Mouse (Mus musculus) heart, adult 2 months (tissue): ENCODE results near the gene Xntrpc. TPM values are rescaled to one million over a fixed set of nuclear protein-coding genes. Genes with fewer than 3 reads are reported as not detected.
A peak's percentile ranks its signal among the peaks of the same experiment; 100 is the strongest.

Source experiments
- DNase-seq, 2 experiments: peaks; one replicate each; pipeline ENCODE4 v3.0.0; 2021
- H3K27ac ChIP-seq: fragments of 200-600 bp; 2 replicates; pipeline ENCODE4 v1.8.1; 2022
- H3K27me3 ChIP-seq: fragments of 200-500 bp; 2 replicates; pipeline ENCODE4 v1.6.1; 2012; ENCODE audit warnings: mild to moderate bottlenecking, low read length, inconsistent platforms, mixed read lengths; ENCODE audit not compliant: control insufficient read depth, insufficient read depth
- H3K36me3 ChIP-seq: fragments of 200-500 bp; 2 replicates; pipeline ENCODE4 v1.6.1; 2012; ENCODE audit warnings: low read length, inconsistent platforms; ENCODE audit not compliant: control insufficient read depth, insufficient read depth
- H3K4me1 ChIP-seq: fragments of 200-500 bp; 2 replicates; pipeline ENCODE4 v1.6.1; 2011; ENCODE audit warnings: low read length; ENCODE audit not compliant: control insufficient read depth, insufficient read depth
- H3K4me3 ChIP-seq: fragments of 200-600 bp; 2 replicates; pipeline ENCODE4 v1.8.1; 2022
- H3K79me2 ChIP-seq: fragments of 200-500 bp; replicated peaks from 2 replicates; pipeline ENCODE4 v1.6.1; 2012; ENCODE audit warnings: mild to moderate bottlenecking, inconsistent platforms, low read length, moderate library complexity, mixed read lengths; ENCODE audit not compliant: control insufficient read depth, insufficient read depth
- H3K9ac ChIP-seq: fragments of 200-500 bp; 2 replicates; pipeline ENCODE4 v1.6.1; 2012; ENCODE audit warnings: low read depth, mild to moderate bottlenecking, control low read depth, inconsistent platforms, low read length, mixed read lengths
- CTCF ChIP-seq: fragments of 200-600 bp; IDR thresholded peaks from 2 replicates; pipeline ENCODE4 v1.8.1; 2022; ENCODE audit warnings: antibody characterized with exemption, mild to moderate bottlenecking, moderate library complexity
- EP300 ChIP-seq: fragments of 200-500 bp; IDR thresholded peaks from 2 replicates; pipeline ENCODE4 v1.6.1; 2011; ENCODE audit warnings: low read depth, low read length, control low read depth; ENCODE audit not compliant: insufficient read depth
- POLR2A ChIP-seq: fragments of 200-500 bp; IDR thresholded peaks from 2 replicates; pipeline ENCODE4 v1.6.1; 2011; ENCODE audit warnings: mild to moderate bottlenecking, low read depth, low read length, control low read depth; ENCODE audit not compliant: insufficient read depth
- WGBS: fragments of 180-500 bp; shearing (Covaris S2); methylation state at CpG from one replicate; pipeline ENCODE4 v1.1.7; 2018; 5-methylcytosine and 5-hydroxymethylcytosine counted together
- intact Hi-C: fragments of 180-260 bp; cut with DNase I; formaldehyde crosslinking; loops from one replicate; pipeline ENCODE4 v1.15.1; 2025
- polyA plus RNA-seq: library from polyadenylated mRNA; depleted of rRNA; stranded (reverse); fragments of >200 nt; gene quantifications from 2 replicates; pipeline ENCODE4 v1.2.3, GENCODE M21; 2012
- total RNA-seq, 2 experiments: library from RNA; stranded (reverse); gene quantifications; 2 replicates each; pipeline ENCODE4 v1.2.3; 2021

Gene Xntrpc
- total and polyA plus RNA-seq, 3 experiments = 0.81 to 1.2 (median 0.98) TPM

DNA sequence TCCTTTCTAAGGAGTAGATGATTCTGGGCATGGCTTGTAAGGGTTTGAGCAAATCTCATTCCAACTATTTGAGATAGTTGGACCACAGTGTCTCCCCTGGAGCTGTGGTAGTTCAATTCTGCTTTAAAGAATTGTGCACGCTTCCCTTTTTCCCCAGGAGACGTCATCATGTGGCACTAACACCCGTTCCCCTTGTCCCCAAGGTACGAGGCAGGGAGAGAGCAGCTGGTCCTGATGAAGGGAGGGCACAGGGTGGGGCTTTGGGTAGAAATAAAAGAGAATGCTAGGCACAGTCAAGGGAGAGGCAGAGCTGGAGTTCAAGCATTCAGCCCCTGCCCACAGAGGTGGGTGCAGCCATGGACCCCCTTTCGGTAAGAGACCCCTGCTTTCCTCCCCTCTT, 17.3 kb downstream of the Xntrpc start, which contains the start of gene Trpc2:
Trpc2 (plus strand) TSS at position 301 of the 400 bp plus-strand sequence.
- intact Hi-C loops = no loop called here
- Histone ChIP-seq H3K79me2 (no peaks in the 10 kb centered on the region), H3K4me1 (no peaks in the 10 kb centered on the region), H3K4me3 (no peak within 1 kb of the TSS), H3K27me3 (no peaks in the 10 kb centered on the region), H3K27ac (no peak within 1 kb of the TSS), H3K36me3 (no peaks in the 10 kb centered on the region), H3K9ac (no peak within 1 kb of the TSS)
- 70% methylated on average over 5 of the region's 5 CpGs for WGBS
- no peak for TF ChIP-seq EP300
- no peak for TF ChIP-seq CTCF
- TF ChIP-seq POLR2A = no peak
- no peak for DNase-seq

DNA sequence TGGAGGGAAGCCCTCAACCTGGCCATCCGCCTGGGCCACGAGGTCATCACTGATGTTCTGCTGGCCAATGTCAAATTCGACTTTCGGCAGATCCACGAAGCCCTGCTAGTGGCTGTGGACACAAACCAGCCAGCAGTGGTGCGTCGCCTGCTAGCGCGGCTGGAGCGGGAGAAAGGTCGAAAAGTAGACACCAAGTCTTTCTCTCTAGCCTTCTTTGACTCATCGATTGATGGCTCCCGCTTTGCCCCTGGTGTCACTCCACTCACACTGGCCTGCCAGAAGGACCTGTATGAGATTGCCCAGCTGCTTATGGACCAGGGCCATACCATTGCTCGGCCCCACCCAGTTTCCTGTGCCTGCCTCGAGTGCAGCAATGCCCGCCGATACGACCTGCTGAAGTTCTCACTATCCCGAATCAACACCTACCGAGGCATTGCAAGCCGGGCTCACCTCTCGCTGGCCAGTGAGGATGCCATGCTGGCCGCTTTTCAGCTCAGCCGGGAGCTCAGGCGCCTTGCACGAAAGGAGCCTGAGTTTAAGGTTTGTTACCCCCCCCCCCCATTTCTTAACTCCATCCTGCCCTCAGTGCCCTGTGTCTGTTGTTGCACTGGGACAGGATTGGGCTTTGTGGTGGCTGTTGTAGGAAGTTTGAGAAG, 18.7 kb downstream of the Xntrpc start:
- no peaks in the 10 kb centered on the region for H3K4me1 ChIP-seq
- intact Hi-C loops = no loop called here
- H3K36me3 ChIP-seq = no peaks in the 10 kb centered on the region
- no peaks in the 10 kb centered on the region for H3K27me3 ChIP-seq
- no peaks in the 10 kb centered on the region for H3K79me2 ChIP-seq
- no peak for DNase-seq
- TF ChIP-seq EP300 (no peak), POLR2A (no peak), CTCF (no peak)
- no peak overlapping the region for H3K4me3 ChIP-seq
- WGBS = 85% methylated on average over 26 of the region's 26 CpGs
- no peak overlapping the region for H3K9ac ChIP-seq
- no peak overlapping the region for H3K27ac ChIP-seq

DNA sequence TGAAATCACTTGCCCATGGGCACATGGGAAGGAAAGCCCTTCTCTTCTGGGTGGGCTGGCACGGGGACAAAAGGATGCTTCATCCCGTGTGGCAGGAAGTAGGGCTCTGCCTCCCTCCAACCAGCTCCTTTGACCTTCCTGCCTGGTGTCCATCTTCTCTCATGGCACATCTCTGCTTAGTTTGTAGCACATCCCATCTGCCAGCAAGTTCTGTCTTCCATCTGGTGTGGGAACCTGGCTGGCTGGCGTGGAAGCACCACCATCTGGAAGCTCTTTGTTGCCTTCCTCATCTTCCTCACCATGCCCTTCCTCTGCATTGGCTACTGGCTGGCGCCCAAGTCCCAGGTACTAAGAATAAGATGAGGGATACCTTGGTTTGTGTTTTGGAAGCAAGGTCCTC, 21.8 kb downstream of the Xntrpc start:
- Histone ChIP-seq H3K27ac (no peak overlapping the region), H3K79me2 (no peaks in the 10 kb centered on the region), H3K27me3 (no peaks in the 10 kb centered on the region), H3K9ac (no peak overlapping the region), H3K4me3 (no peak overlapping the region), H3K4me1 (no peaks in the 10 kb centered on the region), H3K36me3 (no peaks in the 10 kb centered on the region)
- intact Hi-C loops = no loop called here
- TF ChIP-seq EP300 (no peak), POLR2A (no peak), CTCF (no peak)
- WGBS = 70% methylated on average over 4 of the region's 4 CpGs
- DNase-seq = no peak

DNA sequence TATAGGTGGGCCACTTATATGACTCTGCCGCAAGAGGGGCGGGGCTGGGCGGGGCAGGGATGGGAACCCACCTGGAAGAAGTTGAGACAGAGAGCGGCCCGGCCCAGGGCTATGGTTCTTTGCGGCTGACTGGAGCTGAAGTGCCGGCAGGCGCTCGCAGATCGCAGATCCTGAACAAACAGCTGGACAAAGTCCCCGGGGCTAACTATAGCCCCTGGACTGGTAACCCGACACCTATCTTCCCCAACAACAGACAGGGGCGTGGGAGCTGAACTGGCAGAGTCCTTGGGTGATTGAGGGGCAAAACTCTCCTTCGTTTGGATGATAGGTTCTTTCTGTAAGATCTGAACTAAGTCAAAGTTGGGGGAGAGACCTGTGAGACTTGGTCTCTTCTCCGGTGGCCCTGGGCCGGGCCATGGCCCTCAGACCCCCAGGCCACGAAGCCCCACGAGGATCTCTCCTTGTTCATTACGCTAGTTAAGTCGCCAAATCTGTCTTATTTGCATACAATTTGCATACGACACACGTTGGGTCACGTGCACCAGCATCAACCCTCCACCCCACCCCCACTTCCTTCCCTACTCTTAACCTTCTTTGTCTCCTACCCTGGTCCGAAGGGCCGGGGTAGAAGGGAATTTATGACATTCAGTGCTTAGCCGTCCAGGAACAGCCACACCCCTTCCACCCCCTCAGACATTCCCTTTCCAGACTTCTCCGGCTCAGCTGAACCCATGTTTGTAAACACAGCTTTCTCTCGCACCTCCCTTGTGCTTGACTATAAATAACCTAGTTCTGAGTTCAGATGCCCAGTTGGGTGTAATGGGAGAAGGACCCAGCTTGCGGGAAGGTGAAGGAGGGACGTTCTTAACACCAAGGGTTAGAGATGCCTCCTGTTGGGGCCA, 34.5 kb downstream of the Xntrpc start:
- Histone ChIP-seq H3K4me1 (peaks cover 7% of the 10 kb centered on the region), H3K27ac (peak overlapping the region; percentile 95), H3K27me3 (no peaks in the 10 kb centered on the region), H3K9ac (peak overlapping the region; percentile 26; the same call in 1 of the 2 replicates), H3K4me3 (peak overlapping the region; percentile 35), H3K79me2 (no peaks in the 10 kb centered on the region), H3K36me3 (no peaks in the 10 kb centered on the region)
- WGBS = 10% methylated on average over 30 of the region's 30 CpGs
- intact Hi-C loops = no loop called here
- TF ChIP-seq EP300 (peak; percentile 66; the same call in 1 of the 2 replicates), POLR2A (peak; percentile 55), CTCF (no peak)
- DNase-seq = peak; percentile 43 to 56

DNA sequence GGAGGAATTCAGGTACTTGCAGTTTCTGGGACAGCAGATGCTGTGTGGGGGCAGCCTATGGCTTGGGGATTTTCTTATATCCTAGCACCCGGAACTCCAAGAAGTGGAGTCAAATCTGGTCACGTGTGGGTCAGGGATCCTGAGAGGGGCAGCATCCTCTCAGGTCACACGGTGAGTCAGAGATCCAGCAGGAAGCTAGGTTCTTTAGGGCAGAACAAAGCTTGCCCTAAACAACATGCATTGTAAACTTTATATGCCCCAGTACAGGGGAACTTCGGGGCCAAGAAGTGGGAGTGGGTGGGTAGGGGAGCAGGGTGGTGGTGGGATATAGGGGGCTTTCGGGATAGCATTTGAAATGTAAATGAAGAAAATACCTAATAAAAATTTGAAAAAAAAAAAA, 35.4 kb downstream of the Xntrpc start:
- no peaks in the 10 kb centered on the region for H3K36me3 ChIP-seq
- DNase-seq = no peak
- peak overlapping the region; percentile 95 for H3K27ac ChIP-seq
- H3K79me2 ChIP-seq = no peaks in the 10 kb centered on the region; the same call in 1 of the 2 replicates
- H3K27me3 ChIP-seq = no peaks in the 10 kb centered on the region
- no peak for TF ChIP-seq CTCF
- TF ChIP-seq POLR2A = no peak
- TF ChIP-seq EP300 = no peak
- H3K4me1 ChIP-seq = peaks cover 7% of the 10 kb centered on the region
- no peak overlapping the region; the same call in 1 of the 2 replicates for H3K4me3 ChIP-seq
- H3K9ac ChIP-seq = no peak overlapping the region
- intact Hi-C loops = no loop called here
- 56% methylated on average over 5 of the region's 5 CpGs for WGBS

DNA sequence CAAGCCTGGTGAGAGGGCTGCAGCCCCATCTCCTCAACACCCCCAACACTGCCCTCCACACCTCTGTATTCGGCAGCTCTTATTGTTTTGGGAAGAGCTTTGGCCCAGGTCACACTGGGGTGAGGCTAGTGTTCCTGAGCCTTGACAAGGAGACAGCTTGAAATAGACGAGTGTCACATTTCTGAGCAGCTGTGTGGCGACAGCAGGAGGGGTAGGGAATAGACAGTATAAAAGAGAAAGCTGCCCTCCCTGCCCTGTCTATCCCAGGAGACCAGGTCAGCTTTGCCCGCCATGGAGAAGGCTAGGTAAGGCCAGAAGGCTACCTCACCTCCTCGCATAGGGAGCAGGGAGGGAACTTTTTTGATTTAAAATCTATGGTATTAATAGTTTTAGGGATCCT, 36.0 kb downstream of the Xntrpc start, which contains the start of gene Art1:
Art1 (plus strand) TSS at position 257 of the 400 bp plus-strand sequence.
- 55% methylated on average over 5 of the region's 5 CpGs for WGBS
- Histone ChIP-seq H3K9ac (peak within 1 kb of the TSS; percentile 67), H3K79me2 (no peaks in the 10 kb centered on the region; the same call in 1 of the 2 replicates), H3K27me3 (no peaks in the 10 kb centered on the region), H3K36me3 (no peaks in the 10 kb centered on the region), H3K4me3 (peak within 1 kb of the TSS; percentile 52), H3K27ac (peak within 1 kb of the TSS; percentile 95), H3K4me1 (peaks cover 7% of the 10 kb centered on the region)
- intact Hi-C loops = no loop called here
- peak; percentile 62 for TF ChIP-seq EP300
- TF ChIP-seq CTCF = no peak
- peak; percentile 98 for TF ChIP-seq POLR2A
- DNase-seq = peak; percentile 56 to 58
